Mouse (Mus musculus) liver, embryonic 15.5 days (tissue): ENCODE measurements around the gene Sphk2. TPM values are rescaled to one million over a fixed set of nuclear protein-coding genes. Genes with fewer than 3 reads are reported as not detected.

Source experiments
- ATAC-seq: fragments of 200-750 bp; cut with Nextera tagmentation; 2 replicates; pipeline ENCODE4 v1.8.0; 2017; ENCODE audit warnings: moderate number of reproducible peaks, mild to moderate bottlenecking, moderate library complexity; ENCODE audit not compliant: insufficient read depth
- H3K27ac ChIP-seq: fragments of 300-500 bp; sonication (generic); replicated peaks from 2 replicates; pipeline ENCODE4 v1.5.1; 2015; ENCODE audit warnings: mild to moderate bottlenecking, inconsistent platforms
- H3K27me3 ChIP-seq: fragments of 300-500 bp; sonication (generic); 2 replicates; pipeline ENCODE4 v1.6.1; 2015; ENCODE audit warnings: mild to moderate bottlenecking, inconsistent platforms
- H3K36me3 ChIP-seq: fragments of 300-500 bp; sonication (generic); replicated peaks from 2 replicates; pipeline ENCODE4 v1.6.1; 2015; ENCODE audit warnings: moderate library complexity, mild to moderate bottlenecking, inconsistent platforms
- H3K4me1 ChIP-seq: fragments of 300-500 bp; sonication (generic); replicated peaks from 2 replicates; pipeline ENCODE4 v1.6.1; 2015; ENCODE audit warnings: inconsistent platforms
- H3K4me2 ChIP-seq: fragments of 300-500 bp; sonication (generic); 2 replicates; pipeline ENCODE4 v1.6.1; 2015; ENCODE audit warnings: moderate library complexity, mild to moderate bottlenecking, inconsistent platforms
- H3K4me3 ChIP-seq: fragments of 300-500 bp; sonication (generic); replicated peaks from 2 replicates; pipeline ENCODE4 v1.5.1; 2015; ENCODE audit warnings: mild to moderate bottlenecking, inconsistent platforms
- H3K9ac ChIP-seq: fragments of 300-500 bp; sonication (generic); 2 replicates; pipeline ENCODE4 v1.6.1; 2015; ENCODE audit warnings: moderate library complexity, mild to moderate bottlenecking, inconsistent platforms
- H3K9me3 ChIP-seq: fragments of 300-500 bp; sonication (generic); replicated peaks from 2 replicates; pipeline ENCODE4 v1.6.1; 2016; ENCODE audit warnings: inconsistent platforms
- WGBS: fragments of 180-500 bp; shearing (Covaris S2); methylation state at CpG from one replicate; pipeline ENCODE4 v1.1.7; 2015; ENCODE audit warnings: mixed read lengths; ENCODE audit not compliant: insufficient replicate concordance; 5-methylcytosine and 5-hydroxymethylcytosine counted together
- polyA plus RNA-seq: library from polyadenylated mRNA; unstranded; fragments of >200 nt; fragmentation: Nextera tagmentation; extraction: Ambion mirVana; gene quantifications from 2 replicates; pipeline ENCODE4 v1.2.1, GENCODE M21; 2015

Sphk2 gene
- polyA plus RNA-seq, 1 experiment from 2014 or later = 10.4 TPM

DNA sequence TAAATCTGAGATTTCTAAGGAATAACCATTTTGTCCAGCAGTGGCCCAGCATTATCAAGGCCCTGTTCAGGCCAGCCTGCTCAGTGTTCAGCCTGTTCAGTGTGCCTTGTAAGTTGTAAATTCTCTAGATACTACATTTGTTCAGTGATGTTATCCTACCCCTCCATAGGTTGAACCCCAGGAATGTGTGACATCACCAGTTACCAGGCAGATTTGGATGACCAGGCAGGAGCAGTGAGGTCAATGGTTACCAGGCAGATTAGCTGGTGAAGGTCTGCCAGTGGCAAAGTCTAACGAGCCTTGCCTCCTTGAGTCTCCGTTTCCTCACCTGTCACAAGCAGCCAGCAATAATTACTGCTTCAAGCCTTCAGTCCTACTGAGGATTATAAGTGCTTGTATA, 26.6 kb upstream of the Sphk2 start:
- H3K27me3 ChIP-seq = no peaks in the 10 kb centered on the region
- no peak overlapping the region for H3K4me2 ChIP-seq
- no peak for ATAC-seq
- H3K4me1 ChIP-seq = 0 out of 2 replicates have a peak, but pooled peaks cover 12% of the 10 kb centered on the region
- no peak overlapping the region for H3K9ac ChIP-seq
- WGBS = 40% methylated on average over 2 of the region's 2 CpGs
- H3K27ac ChIP-seq = no peak overlapping the region
- H3K4me3 ChIP-seq = no peak overlapping the region
- H3K9me3 ChIP-seq = no peaks in the 10 kb centered on the region
- no peaks in the 10 kb centered on the region for H3K36me3 ChIP-seq

DNA sequence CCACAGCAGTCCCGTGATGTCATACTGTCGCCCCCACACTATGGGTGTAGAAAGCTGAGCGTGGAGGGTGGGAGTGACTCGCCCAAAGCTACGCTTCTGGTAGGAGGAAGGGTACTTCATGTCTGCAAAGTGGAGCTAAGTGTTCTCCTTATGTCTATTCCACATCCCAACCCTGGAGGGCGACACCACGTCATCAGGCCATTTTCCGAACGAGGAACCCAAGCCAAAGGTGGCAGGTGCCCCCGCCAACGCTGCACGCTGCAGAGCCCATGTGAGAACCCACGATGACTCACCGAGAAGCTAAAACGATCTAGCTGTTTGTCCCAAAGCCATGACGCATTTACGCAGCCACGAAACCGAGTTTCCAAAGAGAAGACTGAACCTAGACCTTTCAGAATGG, 24.5 kb upstream of the Sphk2 start:
- H3K4me1 ChIP-seq = 0 out of 2 replicates have a peak, but pooled peaks cover 12% of the 10 kb centered on the region
- H3K4me2 ChIP-seq = peak overlapping the region; percentile 51
- no peak for ATAC-seq
- 25% methylated on average over 19 of the region's 19 CpGs for WGBS
- no peak overlapping the region for H3K9ac ChIP-seq
- H3K27ac ChIP-seq = no peak overlapping the region
- peak overlapping the region; percentile 11 for H3K4me3 ChIP-seq
- H3K9me3 ChIP-seq = no peaks in the 10 kb centered on the region
- no peaks in the 10 kb centered on the region for H3K36me3 ChIP-seq
- H3K27me3 ChIP-seq = no peaks in the 10 kb centered on the region

DNA sequence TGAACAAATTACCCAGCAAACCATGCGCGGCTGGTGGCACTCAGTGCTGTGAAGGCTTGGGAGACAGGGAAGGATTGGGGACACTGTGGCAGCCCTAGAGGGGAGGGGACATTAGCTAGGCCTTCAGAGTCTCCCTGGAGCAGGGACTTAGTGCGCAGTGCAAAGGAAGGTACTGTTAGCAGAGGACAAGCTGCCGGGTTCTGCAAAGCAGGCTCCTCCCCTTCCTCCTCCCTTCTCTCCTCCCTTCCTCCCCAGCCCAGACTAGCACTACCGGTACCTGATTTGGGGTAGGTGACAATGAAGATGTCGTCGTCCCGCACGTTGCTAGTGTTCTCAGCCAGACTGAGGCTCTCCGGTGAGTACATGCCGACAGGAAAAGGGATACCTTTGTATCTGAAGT, 24.0 kb upstream of the Sphk2 start:
- peak overlapping the region; percentile 11 for H3K4me3 ChIP-seq
- no peak overlapping the region for H3K27ac ChIP-seq
- no peak for ATAC-seq

DNA sequence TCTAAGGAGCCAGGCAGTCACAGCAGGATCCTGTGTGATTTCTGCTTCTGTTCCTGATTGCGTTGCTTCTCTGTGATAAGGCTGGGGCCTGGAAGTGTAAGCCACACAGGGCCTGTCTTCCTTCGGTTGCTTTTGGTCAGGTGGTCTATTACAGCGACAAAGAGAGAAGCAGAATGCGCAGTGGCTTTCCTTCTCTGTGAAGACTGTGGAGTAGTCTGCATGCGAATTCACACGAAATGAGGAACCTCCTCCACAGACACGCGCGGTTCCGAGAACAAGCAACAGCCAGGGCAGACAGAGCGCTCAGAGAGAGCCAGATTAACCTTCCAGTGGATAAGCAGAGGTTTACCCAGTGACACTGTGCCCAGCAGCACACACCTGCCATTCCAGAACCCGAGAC, 23.5 kb upstream of the Sphk2 start:
- 30% methylated on average over 12 of the region's 12 CpGs for WGBS
- ATAC-seq = no peak

More for the DNA sequence above, 24.0 kb upstream of the Sphk2 start:
- no peaks in the 10 kb centered on the region for H3K9me3 ChIP-seq
- no peak overlapping the region for H3K9ac ChIP-seq
- H3K4me1 ChIP-seq = 0 out of 2 replicates have a peak, but pooled peaks cover 12% of the 10 kb centered on the region
- H3K27me3 ChIP-seq = no peaks in the 10 kb centered on the region
- peak overlapping the region; percentile 51 for H3K4me2 ChIP-seq
- H3K36me3 ChIP-seq = no peaks in the 10 kb centered on the region
- 25% methylated on average over 11 of the region's 11 CpGs for WGBS

DNA sequence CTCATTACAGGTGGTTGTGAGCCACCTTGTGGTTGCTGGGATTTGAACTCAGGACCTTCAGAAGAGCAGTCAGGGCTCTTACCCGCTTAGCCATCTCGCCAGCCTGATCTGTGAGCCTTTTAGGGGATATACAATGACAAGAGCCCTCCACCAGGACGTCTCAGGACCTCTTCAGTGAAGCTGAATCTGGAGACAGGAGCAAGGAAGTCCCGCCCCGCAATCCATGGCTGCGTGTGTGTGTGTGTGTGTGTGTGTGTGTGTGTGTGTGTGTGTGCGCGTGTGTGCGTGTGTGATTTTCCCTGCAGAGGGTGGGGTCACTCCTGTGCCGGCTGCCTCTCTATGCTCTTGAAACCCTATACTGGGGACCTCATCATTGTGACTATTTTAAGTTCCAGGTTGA, 22.0 kb upstream of the Sphk2 start:
- Histone ChIP-seq H3K9me3 (no peaks in the 10 kb centered on the region), H3K9ac (no peak overlapping the region), H3K27ac (no peak overlapping the region), H3K4me1 (0 out of 2 replicates have a peak, but pooled peaks cover 12% of the 10 kb centered on the region), H3K27me3 (no peaks in the 10 kb centered on the region), H3K4me3 (no peak overlapping the region), H3K4me2 (no peak overlapping the region), H3K36me3 (no peaks in the 10 kb centered on the region)
- WGBS = 53% methylated on average over 10 of the region's 10 CpGs
- ATAC-seq = no peak

More for the DNA sequence above, 23.5 kb upstream of the Sphk2 start:
- Histone ChIP-seq H3K27ac (no peak overlapping the region), H3K36me3 (no peaks in the 10 kb centered on the region), H3K4me1 (0 out of 2 replicates have a peak, but pooled peaks cover 12% of the 10 kb centered on the region), H3K9ac (no peak overlapping the region), H3K9me3 (no peaks in the 10 kb centered on the region), H3K4me3 (no peak overlapping the region), H3K27me3 (no peaks in the 10 kb centered on the region), H3K4me2 (peak overlapping the region; percentile 51)

DNA sequence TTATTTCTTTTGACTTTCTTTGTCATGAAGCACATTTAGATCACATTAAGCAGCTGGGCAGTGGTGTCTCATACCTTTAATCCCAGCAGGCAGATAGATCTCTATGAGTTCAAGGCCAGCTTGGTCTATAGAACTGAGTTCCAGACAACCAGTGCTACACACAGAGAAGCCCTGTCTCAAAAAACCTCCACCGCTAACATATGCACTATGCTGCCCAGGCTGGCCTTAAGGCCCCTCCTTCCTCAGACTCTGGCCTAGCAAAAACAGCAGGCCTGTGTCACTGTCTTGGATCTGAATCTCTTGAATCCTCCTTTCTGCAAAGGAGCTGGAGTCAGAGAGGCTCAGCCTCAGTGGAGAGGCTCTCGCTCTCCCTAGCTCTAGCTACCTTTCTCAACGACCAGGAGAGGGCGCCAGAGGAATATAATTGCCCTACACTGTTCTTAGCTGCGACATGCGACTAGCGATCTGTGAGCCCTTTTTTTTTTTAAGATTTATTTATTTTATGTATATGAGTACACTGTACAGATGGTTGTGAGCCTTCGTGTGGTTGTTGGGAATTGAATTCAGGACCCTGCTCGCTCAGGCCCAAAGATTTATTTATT, 21.5 kb upstream of the Sphk2 start:
- Histone ChIP-seq H3K9me3 (no peaks in the 10 kb centered on the region), H3K4me1 (0 out of 2 replicates have a peak, but pooled peaks cover 12% of the 10 kb centered on the region), H3K4me2 (no peak overlapping the region), H3K27ac (no peak overlapping the region), H3K9ac (no peak overlapping the region), H3K36me3 (no peaks in the 10 kb centered on the region), H3K4me3 (no peak overlapping the region), H3K27me3 (no peaks in the 10 kb centered on the region)
- no peak for ATAC-seq
- WGBS = 9% methylated on average over 9 of the region's 9 CpGs

DNA sequence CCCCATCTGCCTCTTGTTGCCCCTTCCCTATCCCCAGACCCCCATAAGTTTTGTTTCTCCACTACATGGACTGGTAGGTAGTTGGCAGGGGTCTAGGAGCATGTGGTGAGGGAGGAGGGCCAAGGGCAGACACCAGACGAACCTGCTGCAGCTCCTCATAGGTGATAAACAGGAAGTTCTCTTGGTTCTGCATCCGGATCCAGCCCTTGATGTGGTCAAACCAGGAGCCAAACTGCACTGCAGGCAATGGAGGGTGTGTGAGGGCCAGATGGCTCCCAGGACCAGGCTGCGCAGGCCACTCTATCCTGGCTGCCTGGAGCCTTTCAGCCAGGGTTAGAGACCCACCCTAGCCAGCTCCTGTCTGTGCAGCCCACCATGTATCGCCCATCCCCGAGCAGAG, 15.7 kb upstream of the Sphk2 start:
- no peak overlapping the region for H3K4me3 ChIP-seq
- ATAC-seq = no peak
- no peak overlapping the region for H3K27ac ChIP-seq
- no peaks in the 10 kb centered on the region for H3K36me3 ChIP-seq
- H3K9me3 ChIP-seq = no peaks in the 10 kb centered on the region
- no peaks in the 10 kb centered on the region for H3K27me3 ChIP-seq
- H3K9ac ChIP-seq = no peak overlapping the region
- peaks cover 7% of the 10 kb centered on the region for H3K4me1 ChIP-seq
- WGBS = 56% methylated on average over 5 of the region's 5 CpGs
- H3K4me2 ChIP-seq = no peak overlapping the region

DNA sequence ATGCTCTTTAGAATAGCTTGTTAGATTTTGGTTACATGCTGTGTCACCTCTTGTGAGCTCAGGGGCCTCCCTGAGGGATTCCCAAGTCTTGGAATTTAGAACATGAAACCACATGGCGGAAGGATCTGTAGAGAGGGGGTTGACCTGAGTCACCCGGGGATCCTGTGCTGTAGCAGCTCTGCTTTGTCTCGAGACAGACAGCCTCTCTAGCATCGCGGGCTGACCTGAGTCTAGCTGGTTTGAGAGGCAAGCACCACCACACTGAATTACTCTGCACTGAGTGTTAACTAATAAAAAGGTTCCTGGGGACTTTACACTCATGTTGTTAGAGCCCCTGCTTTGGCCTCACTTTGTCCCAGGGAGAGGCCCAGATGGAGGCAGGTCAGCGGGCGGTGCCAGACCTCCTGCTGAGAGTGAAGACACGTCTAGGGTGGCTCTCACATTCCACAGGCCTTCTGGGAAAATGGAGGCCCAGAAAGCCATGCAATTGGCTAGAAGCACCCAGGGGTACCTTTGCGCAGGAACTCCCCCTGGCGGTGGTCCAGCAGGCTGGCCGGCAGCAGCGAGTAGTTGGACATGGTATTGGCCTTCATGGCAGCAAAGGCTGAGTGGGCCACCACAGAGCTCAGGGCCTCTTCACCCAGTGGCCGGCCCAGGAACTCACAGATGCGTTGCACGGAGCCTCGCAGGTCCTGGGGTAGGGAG, 13.1 kb upstream of the Sphk2 start:
- Histone ChIP-seq H3K4me3 (no peak overlapping the region), H3K9ac (no peak overlapping the region), H3K4me1 (peaks cover 13% of the 10 kb centered on the region), H3K27ac (no peak overlapping the region), H3K27me3 (no peaks in the 10 kb centered on the region), H3K36me3 (peaks cover 2% of the 10 kb centered on the region; the same call in 1 of the 2 replicates), H3K4me2 (no peak overlapping the region), H3K9me3 (no peaks in the 10 kb centered on the region)
- 29% methylated on average over 16 of the region's 16 CpGs for WGBS
- 0 out of 2 replicates have a peak, but pooled peaks have one; percentile 19 for ATAC-seq

DNA sequence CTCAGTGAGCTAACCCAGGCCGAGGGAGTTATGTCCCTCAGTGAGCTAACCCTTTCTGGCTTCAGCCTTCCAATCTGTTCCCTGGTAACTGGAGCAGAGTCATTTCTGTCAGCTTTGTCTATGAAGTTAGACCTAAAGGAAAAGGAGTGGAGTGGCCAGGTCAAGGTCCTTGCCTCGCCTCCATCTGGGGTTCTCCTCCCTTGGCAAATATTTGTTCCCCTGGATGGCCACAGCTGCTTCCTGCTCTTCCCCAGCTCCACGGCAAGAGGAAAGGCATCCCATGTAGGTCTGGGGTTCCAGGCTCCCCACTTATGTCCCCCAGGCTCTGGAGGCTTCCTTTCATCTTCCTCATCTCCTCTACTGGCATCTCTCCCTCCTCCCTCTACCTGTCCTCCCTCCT, 9.8 kb upstream of the Sphk2 start:
- 63% methylated on average over 3 of the region's 3 CpGs for WGBS
- Histone ChIP-seq H3K9me3 (no peaks in the 10 kb centered on the region), H3K27me3 (no peaks in the 10 kb centered on the region), H3K9ac (no peak overlapping the region), H3K4me2 (no peak overlapping the region), H3K27ac (no peak overlapping the region), H3K4me1 (peaks cover 13% of the 10 kb centered on the region), H3K4me3 (no peak overlapping the region), H3K36me3 (peaks cover 34% of the 10 kb centered on the region)
- no peak for ATAC-seq

DNA sequence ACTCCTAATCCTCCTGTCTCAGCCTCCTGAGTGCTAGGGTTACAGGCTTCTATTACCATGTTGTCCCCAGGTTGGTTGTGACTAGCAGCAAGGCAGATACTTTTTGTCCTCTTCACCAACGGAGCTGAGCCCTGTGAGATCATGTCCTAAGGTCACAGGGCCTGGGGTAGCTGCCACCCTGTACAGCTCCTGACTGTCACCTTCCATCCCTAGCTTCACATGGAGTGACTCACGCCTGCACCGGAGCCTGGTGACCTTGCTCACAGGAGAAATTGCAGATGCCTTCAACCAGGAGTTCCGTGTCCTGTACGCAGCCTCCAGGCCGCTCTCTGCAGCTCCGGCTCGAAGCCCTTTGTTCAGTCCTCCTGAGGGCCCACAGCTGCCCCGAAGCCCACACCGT, 8.6 kb upstream of the Sphk2 start:
- Histone ChIP-seq H3K27me3 (no peaks in the 10 kb centered on the region), H3K9ac (no peak overlapping the region), H3K4me1 (peaks cover 13% of the 10 kb centered on the region), H3K4me2 (no peak overlapping the region), H3K36me3 (peaks cover 46% of the 10 kb centered on the region), H3K4me3 (no peak overlapping the region), H3K27ac (no peak overlapping the region), H3K9me3 (no peaks in the 10 kb centered on the region)
- ATAC-seq = no peak
- 85% methylated on average over 10 of the region's 10 CpGs for WGBS

DNA sequence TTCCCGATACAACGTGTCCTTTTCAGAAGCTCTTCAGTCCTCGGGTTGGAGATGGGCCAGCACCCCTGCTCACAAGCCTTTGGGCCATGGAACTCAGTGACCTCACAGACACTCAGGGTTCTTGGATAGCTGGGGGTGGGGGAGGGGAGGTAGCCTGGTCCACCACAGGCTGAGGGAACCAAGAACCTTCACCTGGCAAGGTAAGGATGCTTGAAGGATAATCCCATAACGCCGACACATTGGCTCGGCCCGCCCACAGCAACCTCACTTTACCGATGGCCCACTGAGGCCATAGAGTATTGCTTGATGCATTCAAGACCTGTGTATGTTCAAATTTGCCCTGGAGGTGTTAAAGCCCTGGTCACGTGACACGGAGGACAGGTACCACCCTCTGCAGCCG, 7.9 kb upstream of the Sphk2 start, which contains the start of gene Spaca4:
Gene Spaca4 (minus strand): TSS at position 101 of the 400 bp plus-strand sequence.
- H3K4me2 ChIP-seq = no peak within 1 kb of the TSS
- no peaks in the 10 kb centered on the region for H3K9me3 ChIP-seq
- WGBS = 81% methylated on average over 11 of the region's 11 CpGs
- H3K27me3 ChIP-seq = no peaks in the 10 kb centered on the region
- peaks cover 12% of the 10 kb centered on the region for H3K4me1 ChIP-seq
- no peak within 1 kb of the TSS for H3K9ac ChIP-seq
- H3K4me3 ChIP-seq = no peak within 1 kb of the TSS
- no peak within 1 kb of the TSS for H3K27ac ChIP-seq
- H3K36me3 ChIP-seq = peaks cover 53% of the 10 kb centered on the region
- no peak for ATAC-seq
